Mouse (Mus musculus): ENCODE data around the gene Psmb1. TPM values are rescaled to one million over a fixed set of nuclear protein-coding genes. Genes with fewer than 3 reads are reported as not detected.
"Not testable (repeated sequence)": the region's sequence is repeated elsewhere in the genome, so short reads cannot be mapped to it uniquely, and the experiment has no call there.

Psmb1 gene
- 146 and 167 TPM in 2 replicates for polyA plus RNA-seq (2012; rRNA removed)
- 258 and 282 TPM in 2 replicates for polyA plus RNA-seq (2014; fragmentation: Nextera tagmentation; extraction: Ambion mirVana)

- Histone ChIP-seq H3K27ac (replicated peaks; ENCODE audit: low read depth, low read length) (peak within 1 kb of the TSS; percentile 53; the same call in 1 of the 2 replicates), H3K36me3 (ENCODE audit: control insufficient read depth, insufficient read depth, low read length) (peaks cover 29% of the 10 kb centered on the region), H3K4me3 (replicated peaks; ENCODE audit: low read length) (peak within 1 kb of the TSS; percentile 97), H3K4me1 (ENCODE audit: control insufficient read depth, insufficient read depth, low read length) (peaks cover 24% of the 10 kb centered on the region), H3K27me3 (ENCODE audit: control insufficient read depth, insufficient read depth, low read length) (no peaks in the 10 kb centered on the region), H3K9me3 (ENCODE audit: control insufficient read depth, low read length) (no peaks in the 10 kb centered on the region), H3K9ac (ENCODE audit: low read depth, low read length, severe bottlenecking) (peak within 1 kb of the TSS; percentile 83), H3K4me2 (replicated peaks; ENCODE audit: low read depth, low read length, severe bottlenecking) (peak within 1 kb of the TSS; percentile 78)
- 0 out of 2 replicates have a peak, but pooled peaks have one; percentile 26 for TF ChIP-seq POLR2A (IDR thresholded peaks at IDR 0.05; ENCODE audit: borderline replicate concordance, extremely low read depth, insufficient read depth, insufficient read length)
- under 1% methylated on average over 63 of the region's 63 CpGs for WGBS
- DNase-seq (ENCODE audit: low spot score) (peak; percentile 98), ATAC-seq (ENCODE audit: low FRiP score, low read depth) (peak; percentile 93)
Observed at GRCm38 (mm10) chr17:15499656-15500394, at the start of gene Psmb1, which contains the start of gene Tbp. Gene Psmb1 (minus strand): TSS chr17:15499751. Gene Tbp (plus strand): TSS chr17:15499888.

- 64% methylated on average over 4 of the region's 4 CpGs for WGBS
- Histone ChIP-seq H3K9me3 (ENCODE audit: control insufficient read depth, low read length) (peaks cover 4% of the 10 kb centered on the region; the same call in 1 of the 2 replicates), H3K4me3 (replicated peaks; ENCODE audit: low read length) (no peak overlapping the region), H3K4me1 (ENCODE audit: control insufficient read depth, insufficient read depth, low read length) (no peaks in the 10 kb centered on the region), H3K27ac (replicated peaks; ENCODE audit: low read depth, low read length) (no peak overlapping the region), H3K36me3 (ENCODE audit: control insufficient read depth, insufficient read depth, low read length) (no peaks in the 10 kb centered on the region), H3K9ac (ENCODE audit: low read depth, low read length, severe bottlenecking) (no peak overlapping the region), H3K4me2 (replicated peaks; ENCODE audit: low read depth, low read length, severe bottlenecking) (no peak overlapping the region), H3K27me3 (ENCODE audit: control insufficient read depth, insufficient read depth, low read length) (no peaks in the 10 kb centered on the region)
- no peak for DNase-seq (ENCODE audit: low spot score)
- no peak for ATAC-seq (ENCODE audit: low FRiP score, low read depth)
- TF ChIP-seq POLR2A (IDR thresholded peaks at IDR 0.05; ENCODE audit: borderline replicate concordance, extremely low read depth, insufficient read depth, insufficient read length) = no peak
Observed at GRCm38 (mm10) chr17:15546440-15546839, 46.9 kb upstream of the Psmb1 start.

DNA sequence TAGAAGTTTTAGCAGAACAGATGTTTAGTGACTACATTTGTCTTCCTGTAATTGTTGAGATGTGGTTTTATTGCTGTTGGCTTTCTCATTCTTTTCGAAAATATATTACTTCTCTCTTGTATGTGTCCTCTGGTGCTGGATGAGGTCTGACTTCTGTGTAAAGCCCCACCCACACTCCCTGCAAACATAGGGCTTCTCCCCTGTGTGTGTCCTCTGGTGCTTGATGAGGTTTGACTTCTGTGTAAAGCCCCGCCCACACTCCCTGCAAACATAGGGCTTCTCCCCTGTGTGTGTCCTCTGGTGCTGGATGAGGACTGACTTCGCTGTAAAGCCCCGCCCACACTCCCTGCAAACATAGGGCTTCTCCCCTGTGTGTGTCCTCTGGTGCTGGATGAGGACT, 44.3 kb upstream of the Psmb1 start:
- 53% methylated on average over 3 of the region's 4 CpGs for WGBS
- H3K27me3 ChIP-seq (ENCODE audit: control insufficient read depth, insufficient read depth, low read length); H3K4me2 ChIP-seq (replicated peaks; ENCODE audit: low read depth, low read length, severe bottlenecking); H3K27ac ChIP-seq (replicated peaks; ENCODE audit: low read depth, low read length); DNase-seq (ENCODE audit: low spot score); H3K36me3 ChIP-seq (ENCODE audit: control insufficient read depth, insufficient read depth, low read length); H3K9ac ChIP-seq (ENCODE audit: low read depth, low read length, severe bottlenecking); H3K4me3 ChIP-seq (replicated peaks; ENCODE audit: low read length); H3K9me3 ChIP-seq (ENCODE audit: control insufficient read depth, low read length); ATAC-seq (ENCODE audit: low FRiP score, low read depth); H3K4me1 ChIP-seq (ENCODE audit: control insufficient read depth, insufficient read depth, low read length): not testable (repeated sequence)

GRCm38 (mm10) chr17:15540309-15540708, 40.8 kb upstream of the Psmb1 start:
- WGBS = 65% methylated on average over 4 of the region's 4 CpGs
- no peaks in the 10 kb centered on the region for H3K36me3 ChIP-seq (ENCODE audit: control insufficient read depth, insufficient read depth, low read length)

DNA sequence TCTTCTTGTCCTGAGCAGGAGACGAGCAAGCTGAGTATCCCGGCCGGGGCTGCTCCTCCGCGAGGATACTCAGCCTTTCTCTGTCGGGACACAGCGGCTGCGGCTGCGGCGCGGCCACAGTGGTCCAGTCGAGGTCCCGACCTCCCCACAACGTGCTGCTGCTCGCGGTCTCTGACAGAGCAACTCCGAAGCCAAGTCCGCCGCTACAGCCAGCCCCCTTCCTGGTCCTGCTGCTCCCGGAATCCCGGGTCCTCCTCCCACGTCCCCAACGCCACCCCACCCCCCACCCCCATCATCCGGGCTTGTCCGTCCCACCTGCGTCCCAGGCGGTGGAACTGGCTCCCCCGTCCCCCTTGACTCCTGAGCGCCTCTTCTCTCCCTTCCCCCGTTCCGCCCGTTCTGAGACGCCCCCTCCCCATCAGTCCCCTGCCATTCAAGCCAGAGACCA, 36.9 kb upstream of the Psmb1 start:
- Histone ChIP-seq H3K9ac (ENCODE audit: low read depth, low read length, severe bottlenecking) (peak overlapping the region; percentile 53), H3K36me3 (ENCODE audit: control insufficient read depth, insufficient read depth, low read length) (no peaks in the 10 kb centered on the region), H3K4me3 (replicated peaks; ENCODE audit: low read length) (peak overlapping the region; percentile 49), H3K27ac (replicated peaks; ENCODE audit: low read depth, low read length) (no peak overlapping the region), H3K4me1 (ENCODE audit: control insufficient read depth, insufficient read depth, low read length) (no peaks in the 10 kb centered on the region), H3K9me3 (ENCODE audit: control insufficient read depth, low read length) (no peaks in the 10 kb centered on the region), H3K27me3 (ENCODE audit: control insufficient read depth, insufficient read depth, low read length) (peaks cover 22% of the 10 kb centered on the region), H3K4me2 (replicated peaks; ENCODE audit: low read depth, low read length, severe bottlenecking) (peak overlapping the region; percentile 79)
- ATAC-seq (ENCODE audit: low FRiP score, low read depth) (no peak), DNase-seq (ENCODE audit: low spot score) (no peak)
- WGBS = 3% methylated on average over 30 of the region's 33 CpGs
- TF ChIP-seq POLR2A (IDR thresholded peaks at IDR 0.05; ENCODE audit: borderline replicate concordance, extremely low read depth, insufficient read depth, insufficient read length) = no peak

More at GRCm38 (mm10) chr17:15540309-15540708, 40.8 kb upstream of the Psmb1 start:
- H3K4me2 ChIP-seq (replicated peaks; ENCODE audit: low read depth, low read length, severe bottlenecking) = no peak overlapping the region
- no peaks in the 10 kb centered on the region for H3K4me1 ChIP-seq (ENCODE audit: control insufficient read depth, insufficient read depth, low read length)
- DNase-seq (ENCODE audit: low spot score) (no peak), ATAC-seq (ENCODE audit: low FRiP score, low read depth) (no peak)
- TF ChIP-seq POLR2A (IDR thresholded peaks at IDR 0.05; ENCODE audit: borderline replicate concordance, extremely low read depth, insufficient read depth, insufficient read length) = no peak
- H3K9ac ChIP-seq (ENCODE audit: low read depth, low read length, severe bottlenecking) = no peak overlapping the region
- H3K9me3 ChIP-seq (ENCODE audit: control insufficient read depth, low read length) = peaks cover 4% of the 10 kb centered on the region; the same call in 1 of the 2 replicates
- H3K27me3 ChIP-seq (ENCODE audit: control insufficient read depth, insufficient read depth, low read length) = peaks cover 18% of the 10 kb centered on the region
- no peak overlapping the region for H3K27ac ChIP-seq (replicated peaks; ENCODE audit: low read depth, low read length)
- H3K4me3 ChIP-seq (replicated peaks; ENCODE audit: low read length) = no peak overlapping the region
